Mouse (Mus musculus) forelimb bud, embryonic 11.5 days (tissue): Measurements from ENCODE around the gene Btk.
"Not testable (repeated sequence)": the region's sequence is repeated elsewhere in the genome, so short reads cannot be mapped to it uniquely, and the experiment has no call there.

ENCODE experiments used
- DNase-seq: peaks from one replicate; pipeline ENCODE4 v3.0.0-alpha.2; 2012; ENCODE audit warnings: low read depth, low spot score

The Btk gene

GRCm38 (mm10) chrX:134580528-134581305 is 2.7 kb downstream of the Btk start:
- DNase-seq, result no peak

- no peak for DNase-seq
Measured at GRCm38 (mm10) chrX:134577896-134578295, 5.5 kb downstream of the Btk start.

DNA sequence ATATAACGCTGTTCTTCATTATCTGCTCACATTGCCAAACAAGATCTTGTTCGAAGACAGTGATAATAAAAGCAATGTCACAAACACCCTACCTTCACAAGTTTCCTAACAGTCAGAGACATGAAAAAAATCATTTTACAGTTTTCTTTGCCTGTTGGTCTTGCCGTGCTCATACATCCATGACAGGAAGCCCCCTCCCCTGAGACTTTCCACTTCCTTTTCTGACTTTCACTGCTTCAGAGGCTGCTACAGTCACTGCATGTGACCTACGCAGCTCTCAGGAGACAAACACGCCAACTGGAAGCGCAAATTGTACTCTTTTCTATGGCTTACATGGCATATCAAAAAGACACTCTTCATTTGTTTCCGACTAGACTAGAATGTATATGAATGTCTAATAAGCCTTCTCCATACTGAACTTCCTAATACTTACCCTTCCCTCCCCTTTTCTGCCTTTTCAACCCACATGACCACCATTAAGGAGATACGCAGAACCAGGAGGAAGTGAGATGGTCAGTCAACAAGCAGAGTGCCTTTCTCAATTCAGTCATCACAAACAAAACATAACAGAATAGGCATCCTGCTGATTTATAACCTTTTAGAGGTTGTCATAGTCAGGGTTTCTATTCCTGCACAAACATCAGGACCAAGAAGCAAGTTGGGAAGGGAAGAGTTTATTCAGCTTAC is 16.7 kb downstream of the Btk start:
- no peak for DNase-seq

- DNase-seq, result no peak
Measured at GRCm38 (mm10) chrX:134564326-134564725, 19.0 kb downstream of the Btk start.

DNA sequence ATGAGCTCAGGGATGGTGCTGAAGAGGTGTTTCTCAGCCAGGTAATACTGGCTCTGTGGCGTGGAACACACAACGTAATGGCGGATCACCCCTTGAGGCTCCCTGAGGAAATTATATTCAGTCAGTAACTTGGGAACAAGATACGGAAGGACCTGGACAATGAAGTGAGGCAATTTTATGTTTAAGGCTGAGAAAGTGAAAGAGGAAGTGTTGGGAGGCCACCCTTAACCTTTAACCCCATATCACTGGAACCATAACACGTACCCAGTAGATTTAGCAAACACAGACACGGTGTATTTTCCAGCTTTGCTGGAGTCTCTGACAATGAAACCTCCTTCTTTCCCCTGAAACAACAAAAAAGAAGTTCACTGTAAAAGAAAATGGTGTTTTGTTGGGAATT is 28.9 kb downstream of the Btk start:
- no peak for DNase-seq

- no peak for DNase-seq
Measured at GRCm38 (mm10) chrX:134553326-134553725, 30.0 kb downstream of the Btk start.

DNA sequence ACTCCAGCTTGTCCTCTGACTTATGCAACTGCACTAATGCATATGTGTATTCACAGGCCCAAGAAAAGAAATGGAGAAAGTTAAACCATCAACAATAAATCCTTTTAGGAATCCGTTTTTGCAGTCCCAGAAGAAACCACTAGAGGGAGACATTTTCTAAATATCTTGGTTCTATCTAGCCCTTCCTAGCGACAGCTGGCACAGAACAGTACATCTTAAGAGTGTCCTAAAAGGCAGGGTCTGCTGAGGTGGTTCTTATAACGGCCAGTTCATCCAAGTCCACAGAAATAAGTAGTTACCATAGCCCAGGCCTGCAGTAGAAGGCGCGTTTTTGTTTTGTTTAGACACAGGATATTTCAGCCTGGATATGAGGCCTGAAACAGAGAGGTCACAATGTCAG is 32.5 kb downstream of the Btk start:
- DNase-seq, result peak; percentile 60

GRCm38 (mm10) chrX:134547330-134547729 is 36.0 kb downstream of the Btk start:
- no peak for DNase-seq

- no peak for DNase-seq
Measured at GRCm38 (mm10) chrX:134541955-134542308, 41.4 kb downstream of the Btk start.

DNA sequence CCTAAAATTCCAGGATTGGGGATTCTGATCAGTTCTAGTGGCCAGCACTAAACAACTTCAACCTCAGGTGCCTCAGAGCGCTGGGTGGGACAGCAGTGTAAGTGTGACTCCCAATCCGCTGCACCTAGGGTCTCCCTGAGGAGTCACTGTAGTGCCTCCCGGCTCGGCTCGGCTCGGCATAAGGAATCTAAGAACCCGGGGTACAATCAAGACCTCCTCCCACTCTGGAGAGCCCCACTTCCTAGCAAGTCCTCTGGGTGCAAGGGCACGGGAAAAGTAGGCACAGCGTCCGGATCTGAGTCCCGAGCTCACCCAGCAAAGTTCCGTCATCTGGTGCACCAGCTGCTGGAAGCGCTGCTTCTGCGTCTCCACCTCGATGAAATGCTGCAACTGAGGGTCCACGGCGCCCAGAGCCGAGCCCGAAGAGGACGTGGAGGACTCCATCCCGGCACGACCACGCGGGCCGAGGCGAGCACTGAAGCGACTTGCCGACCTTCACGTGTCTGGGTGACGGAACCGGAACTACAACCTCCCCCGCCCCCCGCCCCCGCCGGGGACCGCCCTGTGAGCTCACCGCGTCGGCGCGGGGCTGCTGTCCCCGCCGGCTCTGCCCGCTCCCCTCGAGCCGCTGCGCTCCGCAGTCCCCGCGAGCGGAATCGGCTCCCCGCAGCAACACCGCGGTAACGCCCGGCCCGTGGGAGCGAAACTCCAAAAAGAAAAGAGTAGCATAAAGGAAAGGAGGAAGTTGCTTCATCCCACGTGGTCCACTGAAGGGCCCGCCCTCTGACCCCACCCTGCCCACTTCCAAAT is 42.0 kb downstream of the Btk start, which contains the start of gene Timm8a1:
TSS of gene Timm8a1 (minus strand) at position 721 of the 810 bp plus-strand sequence.
- peak; percentile 63 for DNase-seq

- DNase-seq, result peak; percentile 16
Measured at GRCm38 (mm10) chrX:134540414-134541135, 42.8 kb downstream of the Btk start.

- not testable (repeated sequence) for DNase-seq
Measured at GRCm38 (mm10) chrX:134539795-134540194, 43.6 kb downstream of the Btk start.

- no peak for DNase-seq
Measured at GRCm38 (mm10) chrX:134533346-134533745, 50.0 kb downstream of the Btk start.

DNA sequence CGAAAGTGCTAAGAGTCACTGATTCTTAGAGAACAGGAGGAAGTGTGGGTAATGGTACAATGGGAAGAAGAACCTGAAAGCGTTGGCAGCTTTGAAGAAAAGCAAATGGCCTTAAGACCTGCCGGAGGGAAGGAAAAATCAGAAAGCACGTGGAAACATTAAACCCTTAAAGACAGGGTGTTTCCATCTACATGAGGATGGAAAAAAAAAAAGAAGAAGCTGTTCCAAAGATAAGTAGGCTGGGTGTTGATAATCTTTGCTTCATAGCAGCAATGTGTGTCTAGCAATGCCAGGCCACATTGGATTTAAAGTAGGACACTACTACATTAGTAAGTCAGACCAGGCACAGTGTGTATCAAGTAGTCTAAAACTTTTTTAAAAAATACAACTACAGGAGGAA is 58.1 kb downstream of the Btk start:
- DNase-seq, result no peak

DNA sequence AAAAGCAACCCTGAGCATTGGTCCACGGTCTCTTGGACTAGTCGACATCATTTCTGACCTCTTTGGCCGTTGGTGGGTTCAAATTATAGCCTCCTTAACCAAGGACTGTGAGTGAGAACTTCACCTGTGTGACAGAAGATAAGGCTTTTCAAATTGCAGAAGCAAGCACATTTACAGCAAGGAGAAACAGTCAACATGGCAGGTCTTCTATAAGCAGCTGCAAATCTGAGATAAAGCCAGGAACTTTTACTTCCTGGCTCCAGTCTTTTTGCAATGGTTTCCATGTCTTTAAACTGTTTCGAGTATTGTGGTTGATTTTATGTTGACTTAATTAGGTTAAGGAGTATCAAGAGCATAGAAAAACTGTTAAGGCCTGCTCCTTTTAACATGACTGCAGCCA is 59.6 kb downstream of the Btk start:
- no peak for DNase-seq

DNA sequence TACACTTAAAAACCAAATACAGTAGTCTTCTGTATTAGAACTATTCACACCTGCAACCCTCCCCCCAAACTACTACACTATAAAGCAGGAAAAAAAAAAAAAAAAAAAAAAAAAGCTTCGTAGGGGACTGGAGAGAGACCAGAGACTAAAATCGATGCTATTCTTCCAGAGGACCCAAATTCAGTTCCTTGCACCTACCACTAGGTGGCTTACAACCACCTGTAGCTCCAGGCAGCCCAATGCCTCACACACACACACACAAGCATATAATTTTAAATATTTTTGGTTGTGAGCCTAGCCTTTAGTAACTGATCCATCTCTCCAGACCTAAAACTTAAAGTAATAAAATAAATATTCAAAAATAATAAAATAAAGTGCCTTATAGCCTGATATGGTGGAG is 73.9 kb downstream of the Btk start:
- no peak for DNase-seq

GRCm38 (mm10) chrX:134507977-134508376 is 75.4 kb downstream of the Btk start:
- no peak for DNase-seq

GRCm38 (mm10) chrX:134500651-134501050 is 82.7 kb downstream of the Btk start:
- DNase-seq, result no peak
